Mouse (Mus musculus) ES-E14 (cell line): ENCODE measurements around the gene Zfp472.

Source experiments
- CHD2 ChIP-seq: IDR thresholded peaks from 2 replicates; pipeline ENCODE4 v1.6.1; 2014; ENCODE audit warnings: mild to moderate bottlenecking, low read depth, low read length, inconsistent platforms
- HCFC1 ChIP-seq: IDR thresholded peaks from 2 replicates; pipeline ENCODE4 v1.6.1; 2012; ENCODE audit warnings: low read length, inconsistent platforms, borderline replicate concordance; ENCODE audit not compliant: insufficient read depth
- MAFK ChIP-seq: IDR thresholded peaks from 2 replicates; pipeline ENCODE4 v1.6.1; 2014; ENCODE audit warnings: mild to moderate bottlenecking, low read depth, low read length, inconsistent platforms; ENCODE audit not compliant: insufficient read depth
- ZC3H11A ChIP-seq: IDR thresholded peaks from 2 replicates; pipeline ENCODE4 v1.6.1; 2012; ENCODE audit warnings: low read depth, mild to moderate bottlenecking, inconsistent platforms, low read length, borderline replicate concordance
- ZNF384 ChIP-seq: IDR thresholded peaks from 2 replicates; pipeline ENCODE4 v1.6.1; 2012; ENCODE audit warnings: low read depth, low read length, inconsistent platforms

DNA sequence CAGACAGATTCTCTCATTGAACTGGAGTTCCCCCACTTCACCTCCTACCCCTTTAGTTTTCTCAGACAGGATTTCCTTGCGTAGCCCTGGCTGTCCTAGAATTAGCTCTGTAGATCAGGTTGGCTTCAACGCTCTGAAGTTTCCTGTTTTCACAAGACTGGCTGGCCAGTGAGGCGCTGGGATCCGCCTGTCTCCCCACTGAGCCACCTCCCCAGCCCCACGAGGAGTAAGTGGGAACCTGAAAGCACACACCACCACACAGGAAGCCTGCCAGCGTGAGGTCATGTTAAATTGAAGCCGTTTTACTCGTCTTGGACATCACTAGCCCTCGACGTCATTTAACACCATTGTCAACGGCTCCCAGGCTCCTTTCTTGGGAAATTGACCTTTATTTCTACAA lies 14.6 kb upstream of the Zfp472 start:
- TF ChIP-seq HCFC1 (no peak), MAFK (no peak), ZNF384 (no peak), ZC3H11A (no peak), CHD2 (no peak)
